Mouse (Mus musculus) kidney, adult 2 months (tissue): ENCODE measurements around the gene Apoc2.

ENCODE experiments used
- CTCF ChIP-seq: fragments of 200-500 bp; conservative IDR thresholded peaks from 2 replicates; pipeline ENCODE4 v1.5.1; 2011; ENCODE audit warnings: low read depth, mild to moderate bottlenecking, control low read depth, low read length, moderate library complexity, mixed read lengths; ENCODE audit not compliant: insufficient read depth, insufficient read length
- POLR2A ChIP-seq: fragments of 200-500 bp; IDR thresholded peaks from one replicate; pipeline ENCODE4 v1.6.1; 2011; ENCODE audit warnings: low read depth, low read length, control low read depth

DNA sequence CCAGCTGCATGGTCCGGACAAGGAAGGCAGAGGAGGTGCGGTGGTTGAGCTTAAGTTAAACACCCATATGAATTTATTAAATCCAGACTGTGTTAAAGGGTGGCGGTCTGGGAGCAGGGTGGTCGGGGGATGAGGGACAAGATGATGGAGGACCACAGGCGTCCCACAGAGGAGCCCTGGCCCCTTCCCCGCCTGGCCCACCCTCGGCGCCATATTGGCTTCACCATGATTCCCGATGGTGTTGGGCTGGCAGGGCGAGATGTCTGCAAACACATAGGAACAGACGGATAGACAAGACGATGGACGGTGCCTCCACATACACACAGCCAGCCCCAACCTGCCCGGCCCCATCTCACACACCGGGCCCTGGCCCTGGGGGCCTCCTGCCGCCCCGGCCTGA lies 44.5 kb downstream of the Apoc2 start:
- TF ChIP-seq POLR2A (no peak), CTCF (no peak)
